Mouse (Mus musculus): ENCODE results near the gene Aplp2. TPM values are rescaled to one million over a fixed set of nuclear protein-coding genes. Genes with fewer than 3 reads are reported as not detected.
A peak's percentile ranks its signal among the peaks of the same experiment; 100 is the strongest.

Aplp2 gene
- 100 to 1,000 TPM; 305 to 324 TPM for total RNA-seq (2021)

DNA sequence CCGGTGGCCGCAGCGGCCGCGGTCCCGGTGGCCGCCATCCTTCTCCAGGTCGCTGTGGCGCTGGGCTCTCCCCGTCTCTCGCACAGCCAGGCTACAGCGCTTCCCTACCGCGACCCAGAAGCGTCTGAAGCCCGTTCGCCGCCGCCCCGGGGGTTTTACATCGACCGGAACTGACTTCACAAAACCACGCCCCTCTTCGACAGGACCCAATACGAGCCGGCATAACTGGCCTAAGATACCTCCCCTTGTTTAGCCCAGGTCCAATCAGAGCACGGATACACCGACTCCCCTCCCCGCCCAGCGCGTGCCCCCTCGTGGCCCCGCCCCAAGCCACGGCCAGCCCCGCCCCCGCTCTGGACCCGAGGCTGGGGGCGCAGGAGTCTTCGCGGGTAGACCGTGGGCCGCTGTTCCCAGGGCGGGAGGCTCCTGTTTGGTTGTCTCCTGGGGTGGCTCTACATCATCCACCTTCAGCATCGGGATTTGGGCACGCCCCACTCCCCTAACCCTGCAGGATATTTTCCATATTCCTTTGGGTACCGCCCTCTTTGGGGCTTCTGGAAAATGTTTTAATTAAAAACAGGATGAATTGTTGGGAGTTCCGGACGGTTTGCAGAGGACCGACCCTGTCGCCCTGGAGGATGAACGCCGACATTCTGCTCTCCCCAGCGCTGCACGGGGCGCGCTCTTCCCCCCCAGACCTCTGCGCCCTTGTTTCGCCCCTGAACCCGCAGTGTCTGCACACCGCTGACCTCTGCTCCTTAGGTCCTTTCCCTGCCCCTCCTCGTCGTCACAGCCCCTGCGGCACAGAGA is at the start of gene Aplp2:
Gene Aplp2 (minus strand): TSS at position 126 of the 810 bp plus-strand sequence.
- DNase-seq = peak; percentile 98

DNA sequence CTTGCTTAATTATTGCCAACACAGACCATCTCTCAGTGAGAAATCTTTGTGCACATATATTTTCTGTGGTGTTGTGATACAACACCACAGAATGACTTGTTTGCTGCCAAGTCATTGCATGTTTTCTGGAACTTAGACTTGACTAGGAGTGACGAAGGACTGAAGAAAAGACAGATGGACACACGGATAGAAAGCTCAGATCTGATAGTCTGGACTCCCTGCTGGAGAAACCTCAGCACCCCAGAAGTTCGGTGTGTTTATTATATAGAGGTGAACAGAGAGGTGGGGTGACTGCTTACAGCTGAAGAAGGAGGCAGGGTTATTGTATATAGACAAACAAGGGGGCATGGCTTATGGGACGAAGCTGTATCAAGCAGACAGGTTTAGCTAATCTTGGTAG is 48.6 kb upstream of the Aplp2 start:
- DNase-seq = no peak
- intact Hi-C loops (cut with DNase I) = no loop called here

More for the DNA sequence above, at the start of gene Aplp2:
- intact Hi-C loops (cut with DNase I) = loop anchor here (2.0 kb wide), 1 partner anchor 69 kb away; the partner anchor contains the start of gene Prdm10

- intact Hi-C loops (cut with DNase I) = no loop called here
- DNase-seq = no peak
Observed at GRCm38 (mm10) chr9:31258237-31258636, 46.6 kb upstream of the Aplp2 start.

- DNase-seq = no peak
- intact Hi-C loops (cut with DNase I) = no loop called here
Observed at GRCm38 (mm10) chr9:31255953-31256352, 44.3 kb upstream of the Aplp2 start.

GRCm38 (mm10) chr9:31254697-31255004 is 43.0 kb upstream of the Aplp2 start:
- intact Hi-C loops (cut with DNase I) = no loop called here
- DNase-seq = no peak

DNA sequence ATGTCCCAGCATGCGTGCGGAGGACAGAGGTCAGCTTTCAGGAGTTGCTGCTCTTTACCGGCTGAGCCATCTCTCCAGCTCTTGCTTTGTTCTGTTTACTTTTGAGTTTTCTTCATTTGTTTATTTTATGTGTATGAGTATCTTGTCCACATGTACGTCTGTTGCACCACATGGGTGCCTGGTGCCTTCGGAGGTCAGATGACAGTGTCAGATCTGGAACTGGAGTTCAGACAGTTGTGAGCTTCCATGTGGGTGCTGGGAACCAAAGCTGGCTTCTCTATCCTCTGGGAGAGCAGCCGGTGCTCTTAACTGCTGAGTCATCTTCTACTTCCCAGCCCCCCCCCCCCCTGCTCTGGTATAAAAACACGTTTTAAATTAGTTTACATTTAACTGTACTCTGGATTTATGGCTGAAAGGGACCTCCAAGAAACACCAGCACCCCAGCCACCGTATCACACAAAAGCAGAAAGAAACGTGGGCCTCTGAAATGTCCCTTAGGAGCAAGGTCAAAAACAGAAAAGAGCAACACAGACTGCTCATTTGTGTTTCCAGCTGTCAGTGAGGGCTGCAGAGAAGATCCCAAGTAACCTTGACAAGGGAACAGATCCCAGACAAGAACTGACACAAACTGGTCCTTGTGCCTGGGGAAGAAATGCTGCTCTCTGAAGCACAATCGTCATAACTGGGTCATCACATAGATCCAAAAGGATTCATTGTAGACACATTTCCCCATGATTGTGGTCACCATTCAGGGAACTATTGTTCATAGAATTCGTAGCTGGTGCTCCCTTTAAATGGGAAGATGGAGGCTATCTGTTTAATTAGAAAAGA is 42.5 kb upstream of the Aplp2 start:
- DNase-seq = no peak
- intact Hi-C loops (cut with DNase I) = no loop called here

GRCm38 (mm10) chr9:31253311-31253734 is 41.7 kb upstream of the Aplp2 start:
- no peak for DNase-seq
- intact Hi-C loops (cut with DNase I) = no loop called here

- intact Hi-C loops (cut with DNase I) = no loop called here
- no peak for DNase-seq
Observed at GRCm38 (mm10) chr9:31252182-31252799, 40.7 kb upstream of the Aplp2 start.

DNA sequence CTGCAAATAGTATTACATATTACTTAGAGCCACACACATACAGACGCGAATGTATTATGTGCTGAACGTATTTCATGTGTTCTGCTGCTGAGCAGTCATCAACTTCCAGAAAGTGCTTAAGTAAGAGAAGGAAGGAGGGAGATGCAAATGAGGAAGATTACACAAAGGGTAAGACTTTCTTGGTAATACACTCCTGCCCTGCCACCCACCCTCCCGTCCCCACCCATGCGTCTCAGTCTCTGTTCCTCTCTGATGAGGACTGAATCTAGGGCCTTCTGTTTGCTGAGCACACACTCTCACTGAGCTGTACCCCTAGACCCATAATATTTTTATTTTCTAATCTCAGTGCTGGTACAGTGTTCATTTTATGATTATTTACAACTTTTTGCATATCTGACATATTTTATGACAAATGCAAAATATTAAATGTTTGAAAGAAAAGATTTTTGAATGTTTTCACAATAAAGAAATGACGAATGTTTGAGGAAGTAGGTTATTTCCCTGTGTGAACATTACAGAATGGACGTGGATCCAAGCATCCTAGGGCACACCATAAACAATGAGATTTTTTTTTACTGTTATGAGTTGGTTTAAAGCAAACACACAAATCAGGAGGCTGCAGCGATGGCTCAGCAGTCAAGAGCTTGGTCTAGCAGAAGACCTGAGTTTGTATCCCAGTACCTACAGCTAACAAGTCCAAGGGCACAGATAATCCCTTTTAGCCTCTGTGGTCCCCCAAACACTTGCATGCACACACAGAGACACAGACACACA is 36.0 kb upstream of the Aplp2 start:
- intact Hi-C loops (cut with DNase I) = no loop called here
- DNase-seq = no peak

GRCm38 (mm10) chr9:31246421-31246820 is 34.8 kb upstream of the Aplp2 start:
- no peak for DNase-seq
- intact Hi-C loops (cut with DNase I) = no loop called here

DNA sequence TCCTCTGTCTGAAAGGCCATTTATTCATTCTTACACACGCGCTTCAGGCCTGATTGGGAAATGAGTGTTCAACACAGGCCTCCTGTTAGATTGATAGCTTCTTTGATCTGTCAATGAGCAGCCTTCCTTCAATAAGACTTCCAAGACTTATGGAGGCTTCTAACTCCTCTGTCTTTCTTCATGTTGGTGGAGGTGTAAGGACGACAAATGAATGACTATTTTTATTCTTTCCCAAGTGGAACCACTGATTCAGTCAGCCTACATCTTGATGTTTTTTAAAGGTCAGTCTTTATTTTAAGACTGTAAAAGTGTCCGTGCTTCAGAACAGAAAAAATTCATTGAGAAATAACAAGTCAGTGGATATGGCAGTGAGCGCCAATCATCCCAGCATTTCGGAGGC is 33.4 kb upstream of the Aplp2 start:
- intact Hi-C loops (cut with DNase I) = no loop called here

DNA sequence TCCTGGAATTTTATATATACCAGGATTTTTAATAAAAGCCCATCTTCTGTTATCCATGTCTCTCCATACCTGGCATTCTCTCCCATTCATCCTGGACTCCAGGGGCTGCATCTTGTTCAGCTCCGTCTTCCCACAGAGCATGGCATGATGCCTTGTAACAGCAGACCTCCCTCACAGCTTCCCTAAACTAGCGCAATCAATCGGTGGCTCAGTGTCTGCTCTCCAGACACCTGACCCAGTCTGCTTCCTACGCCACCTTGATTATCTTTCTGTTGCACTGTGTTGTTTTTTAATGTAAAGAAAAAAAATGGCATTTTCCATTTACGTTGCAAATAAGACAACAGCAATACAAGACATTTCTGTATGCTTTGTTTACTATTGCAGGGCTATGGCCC is 32.3 kb upstream of the Aplp2 start:
- intact Hi-C loops (cut with DNase I) = no loop called here

More for the DNA sequence above, 33.4 kb upstream of the Aplp2 start:
- no peak for DNase-seq

GRCm38 (mm10) chr9:31243306-31243938 is 31.8 kb upstream of the Aplp2 start:
- DNase-seq = no peak
- intact Hi-C loops (cut with DNase I) = no loop called here

More for the DNA sequence above, 32.3 kb upstream of the Aplp2 start:
- DNase-seq = no peak

- intact Hi-C loops (cut with DNase I) = no loop called here
- DNase-seq = no peak
Observed at GRCm38 (mm10) chr9:31241208-31241699, 29.6 kb upstream of the Aplp2 start.

GRCm38 (mm10) chr9:31240522-31241207 is 29.1 kb upstream of the Aplp2 start:
- no peak for DNase-seq

DNA sequence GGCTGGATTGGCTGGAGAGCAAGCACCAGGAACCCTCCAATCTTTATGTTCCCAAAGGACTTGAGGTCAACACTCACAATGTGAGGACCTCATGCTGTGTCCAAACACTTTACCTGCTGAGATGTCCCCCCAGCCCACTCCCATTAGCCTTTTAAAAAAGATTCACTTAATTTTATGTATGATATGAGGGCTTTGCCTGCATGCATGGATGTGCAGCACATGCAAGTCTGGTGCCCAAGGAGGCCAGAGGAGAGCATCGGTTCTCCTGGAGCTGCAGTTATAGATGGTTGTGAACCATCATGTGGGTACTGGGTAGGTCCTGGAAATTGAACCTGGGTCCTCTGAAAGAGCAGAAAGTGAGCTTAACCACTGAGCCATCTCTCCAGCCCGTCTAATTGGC is 27.9 kb upstream of the Aplp2 start:
- no peak for DNase-seq
- intact Hi-C loops (cut with DNase I) = no loop called here

More at GRCm38 (mm10) chr9:31240522-31241207, 29.1 kb upstream of the Aplp2 start:
- intact Hi-C loops (cut with DNase I) = no loop called here

GRCm38 (mm10) chr9:31238526-31238925 is 26.9 kb upstream of the Aplp2 start:
- no peak for DNase-seq
- intact Hi-C loops (cut with DNase I) = no loop called here

GRCm38 (mm10) chr9:31236079-31236478 is 24.5 kb upstream of the Aplp2 start:
- intact Hi-C loops (cut with DNase I) = no loop called here
- no peak for DNase-seq

- intact Hi-C loops (cut with DNase I) = no loop called here
Observed at GRCm38 (mm10) chr9:31235489-31235888, 23.9 kb upstream of the Aplp2 start.

More at GRCm38 (mm10) chr9:31235489-31235888, 23.9 kb upstream of the Aplp2 start:
- DNase-seq = no peak
